Mouse (Mus musculus) stomach, postnatal 0 days (tissue): ENCODE results near the gene Hoxa1.

Experiments
- CTCF ChIP-seq: IDR thresholded peaks from 2 replicates; pipeline ENCODE4 v1.5.1; 2016; ENCODE audit warnings: antibody characterized with exemption, low read depth, mild to moderate bottlenecking, moderate library complexity
- EP300 ChIP-seq: optimal IDR thresholded peaks from 2 replicates; pipeline ENCODE3; 2016; ENCODE audit warnings: antibody characterized with exemption

- TF ChIP-seq CTCF (no peak), EP300 (no peak)
These were observed 27.7 kb upstream of the Hoxa1 start for GRCm38 (mm10) chr6:52185834-52186233.
